Mouse (Mus musculus) left cerebral cortex, adult 2 months (tissue): Measurements from ENCODE around the gene Hsd3b4. TPM values are rescaled to one million over a fixed set of nuclear protein-coding genes. Genes with fewer than 3 reads are reported as not detected.
"Not testable (repeated sequence)": the region's sequence is repeated elsewhere in the genome, so short reads cannot be mapped to it uniquely, and the experiment has no call there.

Experiments used
- DNase-seq, 2 experiments: peaks; one replicate each; pipeline ENCODE4 v3.0.0; 2021 to 2022; ENCODE audit warnings: low spot score in 2 of 2, mixed read lengths in 1 of 2; ENCODE audit errors: extremely low spot score in 1 of 2
- H3K27ac ChIP-seq: fragments of 200-600 bp; 2 replicates; pipeline ENCODE4 v1.8.1; 2022
- H3K4me3 ChIP-seq: fragments of 200-600 bp; 2 replicates; pipeline ENCODE4 v1.8.1; 2022
- intact Hi-C: fragments of 180-260 bp; cut with DNase I; formaldehyde crosslinking; loops from one replicate; pipeline ENCODE4 v1.15.1; 2025
- long read RNA-seq, 2 experiments: library from polyadenylated mRNA; stranded (forward); transcript quantifications; one replicate each; pipeline ENCODE4 v2.0.0; 2021; ENCODE audit warnings: borderline mapping rate in 2 of 2
- total RNA-seq, 2 experiments: library from RNA; stranded (reverse); gene quantifications; 2 replicates each; pipeline ENCODE4 v1.2.3; 2021

The Hsd3b4 gene
- total RNA-seq: not detected
- long read RNA-seq, experiment 1: 0 reads
- long read RNA-seq, experiment 2: 0 reads

- DNase-seq, H3K27ac ChIP-seq, H3K4me3 ChIP-seq, intact Hi-C loops: not testable (repeated sequence)
Observed at GRCm38 (mm10) chr3:98510414-98510813, at the start of gene Hsd3b4. Gene Hsd3b4 (minus strand): TSS chr3:98510514.

- H3K4me3 ChIP-seq, H3K27ac ChIP-seq, DNase-seq, intact Hi-C loops: not testable (repeated sequence)
Observed at GRCm38 (mm10) chr3:98550832-98551231, 40.5 kb upstream of the Hsd3b4 start.

GRCm38 (mm10) chr3:98550215-98550614, 39.9 kb upstream of the Hsd3b4 start:
- H3K27ac ChIP-seq, intact Hi-C loops, H3K4me3 ChIP-seq, DNase-seq: not testable (repeated sequence)

GRCm38 (mm10) chr3:98548495-98548894, 38.2 kb upstream of the Hsd3b4 start:
- intact Hi-C loops, H3K4me3 ChIP-seq, H3K27ac ChIP-seq, DNase-seq: not testable (repeated sequence)

- DNase-seq, H3K4me3 ChIP-seq, H3K27ac ChIP-seq, intact Hi-C loops: not testable (repeated sequence)
Observed at GRCm38 (mm10) chr3:98547641-98548040, 37.3 kb upstream of the Hsd3b4 start.

- intact Hi-C loops, H3K4me3 ChIP-seq, DNase-seq, H3K27ac ChIP-seq: not testable (repeated sequence)
Observed at GRCm38 (mm10) chr3:98524978-98525377, 14.7 kb upstream of the Hsd3b4 start.

GRCm38 (mm10) chr3:98524552-98524951, 14.2 kb upstream of the Hsd3b4 start:
- H3K27ac ChIP-seq, DNase-seq, intact Hi-C loops, H3K4me3 ChIP-seq: not testable (repeated sequence)

GRCm38 (mm10) chr3:98522779-98523178, 12.5 kb upstream of the Hsd3b4 start:
- H3K27ac ChIP-seq, intact Hi-C loops, H3K4me3 ChIP-seq, DNase-seq: not testable (repeated sequence)

- DNase-seq, intact Hi-C loops, H3K4me3 ChIP-seq, H3K27ac ChIP-seq: not testable (repeated sequence)
Observed at GRCm38 (mm10) chr3:98507229-98507628, 3.1 kb downstream of the Hsd3b4 start.

- DNase-seq, intact Hi-C loops, H3K4me3 ChIP-seq, H3K27ac ChIP-seq: not testable (repeated sequence)
Observed at GRCm38 (mm10) chr3:98497401-98497800, 12.9 kb downstream of the Hsd3b4 start.

GRCm38 (mm10) chr3:98496762-98497161, 13.6 kb downstream of the Hsd3b4 start:
- H3K4me3 ChIP-seq, H3K27ac ChIP-seq, DNase-seq, intact Hi-C loops: not testable (repeated sequence)

- H3K4me3 ChIP-seq, H3K27ac ChIP-seq, DNase-seq, intact Hi-C loops: not testable (repeated sequence)
Observed at GRCm38 (mm10) chr3:98495055-98495454, 15.3 kb downstream of the Hsd3b4 start.

- intact Hi-C loops, H3K27ac ChIP-seq, H3K4me3 ChIP-seq, DNase-seq: not testable (repeated sequence)
Observed at GRCm38 (mm10) chr3:98494184-98494583, 16.1 kb downstream of the Hsd3b4 start.

- H3K27ac ChIP-seq, DNase-seq, H3K4me3 ChIP-seq, intact Hi-C loops: not testable (repeated sequence)
Observed at GRCm38 (mm10) chr3:98471499-98471898, 38.8 kb downstream of the Hsd3b4 start.

GRCm38 (mm10) chr3:98471057-98471456, 39.3 kb downstream of the Hsd3b4 start:
- intact Hi-C loops, H3K27ac ChIP-seq, DNase-seq, H3K4me3 ChIP-seq: not testable (repeated sequence)

GRCm38 (mm10) chr3:98469323-98469722, 41.0 kb downstream of the Hsd3b4 start:
- H3K4me3 ChIP-seq, intact Hi-C loops, DNase-seq, H3K27ac ChIP-seq: not testable (repeated sequence)

GRCm38 (mm10) chr3:98457026-98457425, 53.3 kb downstream of the Hsd3b4 start, which contains the start of gene Gm4450:
Gene Gm4450 (minus strand): TSS chr3:98457126.
- DNase-seq, intact Hi-C loops: not testable (repeated sequence)

GRCm38 (mm10) chr3:98453786-98454185, 56.5 kb downstream of the Hsd3b4 start:
- intact Hi-C loops, H3K4me3 ChIP-seq, DNase-seq, H3K27ac ChIP-seq: not testable (repeated sequence)

More at GRCm38 (mm10) chr3:98457026-98457425, 53.3 kb downstream of the Hsd3b4 start, which contains the start of gene Gm4450:
- not testable (repeated sequence) for H3K27ac ChIP-seq, H3K4me3 ChIP-seq
